Mouse (Mus musculus): Measurements from ENCODE around the gene Gbe1. TPM values are rescaled to one million over a fixed set of nuclear protein-coding genes. Genes with fewer than 3 reads are reported as not detected.

Gene Gbe1
- polyA plus RNA-seq, 1 experiment from 2014 or later, result 38.3 TPM

DNA sequence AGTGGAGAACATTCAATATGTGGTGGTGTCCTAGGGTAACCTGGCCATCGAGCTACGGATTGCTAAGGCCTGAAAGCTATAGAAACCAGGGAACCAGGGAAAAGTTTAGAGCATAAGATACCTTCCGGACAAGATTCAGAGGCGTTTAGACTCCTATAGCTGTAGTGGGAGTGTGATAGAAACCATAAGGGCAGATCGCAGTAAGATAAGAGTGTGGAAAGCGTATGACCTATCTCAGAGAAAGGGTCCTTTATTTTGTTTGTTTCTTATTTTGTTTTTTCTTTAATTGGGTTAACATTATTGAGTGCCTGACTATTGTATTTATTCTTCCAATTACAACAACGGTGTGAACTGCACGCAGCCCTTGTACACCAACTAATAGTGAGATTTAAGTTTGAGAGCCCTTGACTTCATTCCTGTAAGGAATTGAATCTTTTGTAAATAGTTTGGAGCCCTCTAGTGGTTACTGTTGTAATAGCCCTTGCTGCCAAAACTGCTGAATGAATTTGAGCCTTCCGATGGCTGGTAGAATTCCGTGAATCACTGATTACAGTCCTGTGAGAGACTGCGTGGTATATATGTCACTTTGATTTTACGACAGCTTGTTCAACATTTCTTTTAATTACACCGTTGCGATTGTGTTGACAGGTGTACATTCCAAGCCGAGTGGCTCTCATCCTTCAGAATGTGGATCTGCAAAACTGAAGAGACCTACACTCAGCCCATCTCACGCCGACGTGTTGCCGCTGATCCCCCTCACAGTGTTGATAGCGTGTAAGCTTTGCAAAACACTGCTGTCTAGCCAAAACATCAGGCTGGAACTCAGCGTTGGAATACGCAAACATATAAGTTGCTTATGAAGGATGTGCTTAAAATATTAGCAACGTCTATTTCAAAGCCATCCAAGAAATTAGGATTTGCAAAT is 254.9 kb downstream of the Gbe1 start:
- no peaks in the 10 kb centered on the region for H3K4me1 ChIP-seq (replicated peaks; ENCODE audit: control insufficient read depth, insufficient read depth, low read length)
- H3K4me3 ChIP-seq (ENCODE audit: low read length), result no peak overlapping the region
- H3K36me3 ChIP-seq (ENCODE audit: control insufficient read depth, insufficient read depth, low read length), result no peaks in the 10 kb centered on the region
- WGBS, result 44% methylated on average over 23 of the region's 23 CpGs
- H3K27me3 ChIP-seq (ENCODE audit: control insufficient read depth, insufficient read depth, low read depth, low read length), result no peaks in the 10 kb centered on the region
- ATAC-seq (ENCODE audit: low read depth), result peak; percentile 70
- no peak overlapping the region for H3K27ac ChIP-seq (ENCODE audit: low read length)
- no peaks in the 10 kb centered on the region for H3K9me3 ChIP-seq (ENCODE audit: control insufficient read depth, low read length)
- 0 out of 2 replicates have a peak overlapping the region, but pooled peaks have one; percentile 5 for H3K4me2 ChIP-seq (ENCODE audit: low read depth, low read length)
- H3K9ac ChIP-seq (ENCODE audit: low read length), result no peak overlapping the region

DNA sequence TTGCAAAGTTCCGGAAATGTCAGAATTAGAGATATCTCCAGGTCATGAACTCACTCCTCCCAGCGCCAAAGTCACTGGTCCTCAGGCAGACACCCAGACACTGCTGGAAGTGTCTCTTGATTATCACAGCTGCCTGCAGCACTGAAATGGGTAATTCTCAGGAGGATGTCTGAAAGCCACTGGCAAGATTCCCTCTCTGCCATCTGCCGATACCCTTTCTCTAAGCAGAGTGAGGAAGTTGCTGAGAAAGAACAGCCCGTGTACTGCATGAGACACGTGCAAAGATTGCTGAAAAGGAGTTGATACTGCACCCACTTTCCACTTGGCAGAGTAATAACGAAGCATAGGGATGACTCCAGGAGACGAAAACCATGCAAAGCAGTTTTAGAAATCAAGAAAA is 272.2 kb downstream of the Gbe1 start:
- Histone ChIP-seq H3K9ac (ENCODE audit: low read length) (no peak overlapping the region), H3K27ac (ENCODE audit: low read length) (no peak overlapping the region), H3K4me3 (ENCODE audit: low read length) (no peak overlapping the region), H3K4me2 (ENCODE audit: low read depth, low read length) (no peak overlapping the region), H3K36me3 (ENCODE audit: control insufficient read depth, insufficient read depth, low read length) (no peaks in the 10 kb centered on the region), H3K9me3 (ENCODE audit: control insufficient read depth, low read length) (no peaks in the 10 kb centered on the region), H3K27me3 (ENCODE audit: control insufficient read depth, insufficient read depth, low read depth, low read length) (no peaks in the 10 kb centered on the region), H3K4me1 (replicated peaks; ENCODE audit: control insufficient read depth, insufficient read depth, low read length) (no peaks in the 10 kb centered on the region)
- no peak for ATAC-seq (ENCODE audit: low read depth)
- no CpG with 5 or more reads among the region's 7 CpGs for WGBS

DNA sequence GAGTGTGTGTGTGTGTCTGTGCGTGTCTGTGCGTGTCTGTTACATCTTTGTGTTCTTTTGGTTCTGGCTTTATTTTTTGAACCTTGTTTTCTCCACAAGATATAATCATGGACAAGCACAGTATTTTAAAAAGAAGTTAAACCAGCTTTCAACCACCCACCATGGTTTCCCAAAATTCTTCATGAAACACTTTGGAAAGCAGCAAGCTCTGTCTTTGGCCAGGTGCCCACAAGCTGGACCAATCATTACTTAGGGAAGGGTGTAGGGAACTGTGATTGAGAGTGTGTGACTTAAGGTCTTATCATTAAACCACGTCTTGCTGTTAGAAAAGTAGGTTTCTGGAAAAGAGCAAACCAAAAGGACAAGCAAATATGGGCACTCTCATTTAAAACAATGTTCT is 288.6 kb downstream of the Gbe1 start:
- Histone ChIP-seq H3K9ac (ENCODE audit: low read length) (no peak overlapping the region), H3K9me3 (ENCODE audit: control insufficient read depth, low read length) (no peaks in the 10 kb centered on the region), H3K27ac (ENCODE audit: low read length) (no peak overlapping the region), H3K4me1 (replicated peaks; ENCODE audit: control insufficient read depth, insufficient read depth, low read length) (no peaks in the 10 kb centered on the region), H3K27me3 (ENCODE audit: control insufficient read depth, insufficient read depth, low read depth, low read length) (no peaks in the 10 kb centered on the region), H3K36me3 (ENCODE audit: control insufficient read depth, insufficient read depth, low read length) (no peaks in the 10 kb centered on the region), H3K4me3 (ENCODE audit: low read length) (no peak overlapping the region), H3K4me2 (ENCODE audit: low read depth, low read length) (no peak overlapping the region)
- no peak for ATAC-seq (ENCODE audit: low read depth)
- 66% methylated on average over 3 of the region's 3 CpGs for WGBS

DNA sequence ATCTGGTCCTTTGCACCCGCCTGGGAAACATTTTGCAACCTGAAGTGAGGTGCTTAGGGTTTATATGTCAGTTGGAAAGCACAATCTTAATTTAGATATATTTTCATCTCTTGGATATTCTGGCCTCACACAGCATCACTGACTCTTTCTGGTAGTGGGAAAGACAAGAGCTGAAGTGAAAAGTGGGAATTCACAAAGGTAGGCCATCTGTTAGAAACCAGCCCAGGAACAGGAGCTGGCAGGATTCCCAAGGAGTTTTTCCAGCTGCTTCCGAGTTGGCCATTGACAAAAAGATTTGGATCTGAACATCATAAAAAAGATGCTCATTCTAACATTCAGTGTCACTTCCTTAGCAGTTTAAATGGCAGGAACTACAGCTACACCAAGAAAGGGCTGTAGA is 294.6 kb downstream of the Gbe1 start:
- Histone ChIP-seq H3K9ac (ENCODE audit: low read length) (no peak overlapping the region), H3K4me3 (ENCODE audit: low read length) (no peak overlapping the region), H3K4me2 (ENCODE audit: low read depth, low read length) (no peak overlapping the region), H3K9me3 (ENCODE audit: control insufficient read depth, low read length) (no peaks in the 10 kb centered on the region), H3K4me1 (replicated peaks; ENCODE audit: control insufficient read depth, insufficient read depth, low read length) (no peaks in the 10 kb centered on the region), H3K36me3 (ENCODE audit: control insufficient read depth, insufficient read depth, low read length) (no peaks in the 10 kb centered on the region), H3K27ac (ENCODE audit: low read length) (no peak overlapping the region), H3K27me3 (ENCODE audit: control insufficient read depth, insufficient read depth, low read depth, low read length) (no peaks in the 10 kb centered on the region)
- ATAC-seq (ENCODE audit: low read depth), result no peak
- 66% methylated on average over 2 of the region's 2 CpGs for WGBS

DNA sequence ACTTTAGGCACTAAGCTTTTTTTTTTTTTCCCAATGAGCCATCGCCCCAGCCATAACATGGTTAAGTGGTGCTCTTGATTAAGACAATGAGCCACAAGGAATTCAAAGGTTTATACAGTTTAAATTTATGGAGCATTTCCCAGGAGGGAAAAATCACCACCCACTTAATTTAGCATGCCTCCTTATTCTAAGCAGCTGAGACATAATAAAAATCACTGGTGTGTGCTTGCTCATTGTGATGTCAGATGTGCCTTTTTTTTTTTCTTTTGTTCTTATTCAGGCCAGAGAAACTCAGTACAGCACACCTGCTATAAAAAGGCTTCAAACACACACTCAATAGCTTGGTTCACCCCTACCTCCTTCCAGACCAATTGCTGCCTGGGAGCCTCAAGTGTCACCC is 303.9 kb downstream of the Gbe1 start:
- Histone ChIP-seq H3K27ac (ENCODE audit: low read length) (no peak overlapping the region), H3K4me2 (ENCODE audit: low read depth, low read length) (no peak overlapping the region), H3K27me3 (ENCODE audit: control insufficient read depth, insufficient read depth, low read depth, low read length) (no peaks in the 10 kb centered on the region), H3K4me1 (replicated peaks; ENCODE audit: control insufficient read depth, insufficient read depth, low read length) (no peaks in the 10 kb centered on the region), H3K9me3 (ENCODE audit: control insufficient read depth, low read length) (no peaks in the 10 kb centered on the region), H3K9ac (ENCODE audit: low read length) (no peak overlapping the region), H3K4me3 (ENCODE audit: low read length) (no peak overlapping the region), H3K36me3 (ENCODE audit: control insufficient read depth, insufficient read depth, low read length) (no peaks in the 10 kb centered on the region)
- WGBS, result 78% methylated on average over 1 of the region's 1 CpGs
- ATAC-seq (ENCODE audit: low read depth), result no peak

DNA sequence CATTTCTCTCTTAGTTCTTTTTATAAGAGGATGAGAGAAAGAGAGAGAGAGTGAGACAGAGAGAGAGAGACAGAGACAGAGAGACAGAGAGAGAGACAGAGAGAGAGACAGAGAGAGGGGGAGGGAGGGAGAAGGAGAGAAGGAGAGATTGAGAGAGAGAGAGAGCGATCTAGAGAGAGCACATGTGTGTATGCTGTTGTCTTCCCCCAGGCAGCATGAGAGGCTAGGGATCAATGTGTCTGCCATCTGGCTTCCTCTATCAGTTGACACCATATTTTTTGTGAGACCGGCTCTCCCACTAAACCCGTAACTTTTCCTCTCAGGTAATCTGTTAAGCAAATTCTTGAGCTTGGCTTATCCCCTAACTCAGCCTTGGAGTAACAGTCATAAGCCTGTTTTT is 304.4 kb downstream of the Gbe1 start:
- Histone ChIP-seq H3K36me3 (ENCODE audit: control insufficient read depth, insufficient read depth, low read length) (no peaks in the 10 kb centered on the region), H3K4me2 (ENCODE audit: low read depth, low read length) (no peak overlapping the region), H3K9me3 (ENCODE audit: control insufficient read depth, low read length) (no peaks in the 10 kb centered on the region), H3K27ac (ENCODE audit: low read length) (no peak overlapping the region), H3K4me3 (ENCODE audit: low read length) (no peak overlapping the region), H3K27me3 (ENCODE audit: control insufficient read depth, insufficient read depth, low read depth, low read length) (no peaks in the 10 kb centered on the region), H3K4me1 (replicated peaks; ENCODE audit: control insufficient read depth, insufficient read depth, low read length) (no peaks in the 10 kb centered on the region), H3K9ac (ENCODE audit: low read length) (no peak overlapping the region)
- 83% methylated on average over 3 of the region's 3 CpGs for WGBS
- no peak for ATAC-seq (ENCODE audit: low read depth)
